Mouse (Mus musculus) heart, adult 2 months (tissue): ENCODE results near the gene Cep72.

Source experiments
- CTCF ChIP-seq: fragments of 200-600 bp; IDR thresholded peaks from 2 replicates; pipeline ENCODE4 v1.8.1; 2022; ENCODE audit warnings: antibody characterized with exemption, mild to moderate bottlenecking, moderate library complexity
- POLR2A ChIP-seq: fragments of 200-500 bp; IDR thresholded peaks from 2 replicates; pipeline ENCODE4 v1.6.1; 2011; ENCODE audit warnings: mild to moderate bottlenecking, low read depth, low read length, control low read depth; ENCODE audit not compliant: insufficient read depth

DNA sequence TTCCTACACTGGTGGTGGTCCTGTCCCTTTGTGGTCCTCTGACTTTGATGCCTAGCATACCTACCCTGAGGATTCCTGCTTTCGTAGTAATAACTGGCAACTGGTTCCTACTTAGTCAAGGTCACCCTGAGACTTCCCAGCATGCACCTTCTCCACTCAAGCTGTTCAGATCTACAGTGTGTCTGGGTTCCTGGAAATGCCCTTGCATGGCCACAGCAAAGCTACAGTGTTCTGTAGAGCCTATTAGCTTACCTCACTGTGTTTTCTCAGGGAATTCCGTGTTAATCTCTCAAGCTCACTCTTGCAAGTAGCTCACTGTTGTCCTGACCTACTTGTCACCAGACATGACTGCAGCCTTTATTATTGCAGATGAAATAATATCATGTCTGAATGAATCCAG is 45.3 kb upstream of the Cep72 start:
- TF ChIP-seq CTCF (no peak), POLR2A (no peak)
